Mouse (Mus musculus) kidney, adult 2 months (tissue): Measurements from ENCODE around the gene Trim25. TPM values are rescaled to one million over a fixed set of nuclear protein-coding genes. Genes with fewer than 3 reads are reported as not detected.

Experiments used
- DNase-seq: peaks from one replicate; pipeline ENCODE4 v3.0.0; 2021
- H3K27ac ChIP-seq: fragments of 200-500 bp; 2 replicates; pipeline ENCODE4 v1.5.1; 2012; ENCODE audit warnings: low read depth, low read length, control low read depth, inconsistent platforms; ENCODE audit not compliant: insufficient read depth
- H3K27me3 ChIP-seq: fragments of 200-500 bp; replicated peaks from 2 replicates; pipeline ENCODE4 v1.6.1; 2012; ENCODE audit warnings: mild to moderate bottlenecking, moderate library complexity, low read length, inconsistent platforms; ENCODE audit not compliant: control insufficient read depth, insufficient read depth
- H3K36me3 ChIP-seq: fragments of 200-500 bp; 2 replicates; pipeline ENCODE4 v1.6.1; 2012; ENCODE audit warnings: mild to moderate bottlenecking, moderate library complexity, low read length, inconsistent platforms; ENCODE audit not compliant: control insufficient read depth, insufficient read depth
- H3K4me1 ChIP-seq: fragments of 200-500 bp; 2 replicates; pipeline ENCODE4 v1.6.1; 2011; ENCODE audit warnings: low read length; ENCODE audit not compliant: control insufficient read depth, insufficient read depth
- H3K4me3 ChIP-seq: fragments of 200-500 bp; 2 replicates; pipeline ENCODE4 v1.5.1; 2011; ENCODE audit warnings: mild to moderate bottlenecking, low read depth, low read length, control low read depth; ENCODE audit not compliant: insufficient read depth
- CTCF ChIP-seq: fragments of 200-500 bp; conservative IDR thresholded peaks from 2 replicates; pipeline ENCODE4 v1.5.1; 2011; ENCODE audit warnings: low read depth, mild to moderate bottlenecking, control low read depth, low read length, moderate library complexity, mixed read lengths; ENCODE audit not compliant: insufficient read depth, insufficient read length
- POLR2A ChIP-seq: fragments of 200-500 bp; IDR thresholded peaks from one replicate; pipeline ENCODE4 v1.6.1; 2011; ENCODE audit warnings: low read depth, low read length, control low read depth
- WGBS: fragments of 180-500 bp; shearing (Covaris S2); methylation state at CpG from one replicate; pipeline ENCODE4 v1.1.7; 2018; 5-methylcytosine and 5-hydroxymethylcytosine counted together
- polyA plus RNA-seq: library from polyadenylated mRNA; depleted of rRNA; stranded (reverse); fragments of >200 nt; gene quantifications from 2 replicates; pipeline ENCODE4 v1.2.3, GENCODE M21; 2012; rRNA removed

Gene Trim25
- 27.3 and 35.0 TPM in 2 replicates for polyA plus RNA-seq

DNA sequence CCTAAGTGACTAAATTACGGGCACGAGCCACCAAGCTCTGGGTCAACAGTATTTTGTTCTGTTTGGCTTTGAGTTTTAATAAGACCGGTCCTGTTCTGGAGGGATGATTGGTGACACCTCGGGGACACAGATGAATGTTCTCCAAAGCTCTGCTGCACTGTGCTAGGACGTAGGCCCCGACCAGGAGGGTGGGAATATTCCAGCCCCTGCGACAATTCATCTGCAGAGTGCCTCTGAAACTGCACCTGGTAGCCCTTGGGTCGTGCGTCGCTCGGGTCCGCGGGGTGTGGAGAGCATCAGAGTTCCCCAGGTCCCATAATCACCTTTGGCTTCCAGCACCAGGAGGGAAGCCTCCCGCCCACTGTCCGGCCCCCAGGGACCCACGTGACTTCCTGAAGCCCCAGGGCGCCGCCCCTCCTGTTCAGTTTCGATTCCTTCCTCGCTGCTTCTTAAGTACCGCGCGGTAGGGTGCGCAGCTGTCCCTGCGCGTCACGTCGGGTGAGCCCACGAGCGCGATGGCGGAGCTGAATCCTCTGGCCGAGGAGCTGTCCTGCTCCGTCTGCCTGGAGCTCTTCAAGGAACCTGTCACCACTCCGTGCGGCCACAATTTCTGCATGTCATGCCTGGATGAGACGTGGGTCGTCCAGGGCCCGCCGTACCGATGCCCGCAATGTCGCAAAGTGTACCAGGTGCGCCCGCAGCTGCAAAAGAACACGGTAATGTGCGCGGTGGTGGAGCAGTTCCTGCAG lies at the start of gene Trim25:
Gene Trim25, plus strand, starts transcription at position 403 of the 749 bp plus-strand sequence.
- peaks cover 14% of the 10 kb centered on the region for H3K4me1 ChIP-seq
- 2% methylated on average over 48 of the region's 48 CpGs for WGBS
- H3K27me3 ChIP-seq = no peaks in the 10 kb centered on the region
- H3K4me3 ChIP-seq = peak within 1 kb of the TSS; percentile 82
- DNase-seq = peak; percentile 98
- peak within 1 kb of the TSS; percentile 75 for H3K27ac ChIP-seq
- peak; percentile 96 for TF ChIP-seq POLR2A
- 0 out of 2 replicates have a peak, but pooled peaks have one; percentile 13 for TF ChIP-seq CTCF
- H3K36me3 ChIP-seq = no peaks in the 10 kb centered on the region

DNA sequence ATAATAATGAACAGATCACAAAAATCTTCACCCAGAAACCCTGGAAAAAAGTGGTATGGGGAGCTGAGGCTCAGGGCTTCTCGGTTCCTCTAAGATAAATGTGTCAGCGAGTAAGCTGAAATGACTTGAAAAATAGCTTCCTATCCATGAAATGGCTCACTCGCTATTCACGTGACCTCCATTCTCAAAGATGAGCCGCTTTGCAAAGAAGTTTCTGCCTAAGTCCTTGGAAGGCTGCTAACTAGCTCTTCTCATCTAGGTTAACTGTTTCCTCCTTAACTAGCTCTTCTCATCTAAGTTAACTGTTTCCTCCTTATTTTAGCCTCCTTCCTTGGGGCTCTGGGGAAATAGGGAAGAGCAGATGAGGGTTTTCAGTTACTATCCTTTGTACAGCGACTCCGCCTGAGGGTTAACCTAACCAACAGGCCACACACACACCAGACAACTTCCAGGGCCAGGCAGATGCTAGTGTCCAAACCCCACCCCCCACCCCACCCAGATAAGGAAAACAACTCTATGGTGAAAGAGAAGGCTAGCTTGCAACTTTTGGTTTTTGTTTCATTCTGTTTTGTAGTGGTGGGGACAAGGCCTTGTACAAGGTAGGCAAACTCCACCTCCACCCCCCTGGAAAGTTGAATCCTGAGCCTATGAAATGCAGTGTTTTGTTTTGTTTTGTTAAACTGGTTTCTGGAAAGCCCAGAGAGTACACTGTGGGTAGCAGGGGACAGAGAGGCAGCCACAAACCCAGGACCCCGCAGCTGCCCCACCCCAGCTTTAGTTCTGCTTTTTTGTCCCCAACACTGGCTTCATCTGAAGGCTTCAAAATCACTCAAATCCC lies 49.2 kb upstream of the Trim25 start:
- no peak for DNase-seq
- Histone ChIP-seq H3K4me1 (peaks cover 3% of the 10 kb centered on the region; the same call in 1 of the 2 replicates), H3K36me3 (no peaks in the 10 kb centered on the region; the same call in 1 of the 2 replicates), H3K4me3 (no peak overlapping the region), H3K27ac (no peak overlapping the region), H3K27me3 (no peaks in the 10 kb centered on the region)
- 82% methylated on average over 8 of the region's 8 CpGs for WGBS
- TF ChIP-seq CTCF = no peak
- TF ChIP-seq POLR2A = no peak

DNA sequence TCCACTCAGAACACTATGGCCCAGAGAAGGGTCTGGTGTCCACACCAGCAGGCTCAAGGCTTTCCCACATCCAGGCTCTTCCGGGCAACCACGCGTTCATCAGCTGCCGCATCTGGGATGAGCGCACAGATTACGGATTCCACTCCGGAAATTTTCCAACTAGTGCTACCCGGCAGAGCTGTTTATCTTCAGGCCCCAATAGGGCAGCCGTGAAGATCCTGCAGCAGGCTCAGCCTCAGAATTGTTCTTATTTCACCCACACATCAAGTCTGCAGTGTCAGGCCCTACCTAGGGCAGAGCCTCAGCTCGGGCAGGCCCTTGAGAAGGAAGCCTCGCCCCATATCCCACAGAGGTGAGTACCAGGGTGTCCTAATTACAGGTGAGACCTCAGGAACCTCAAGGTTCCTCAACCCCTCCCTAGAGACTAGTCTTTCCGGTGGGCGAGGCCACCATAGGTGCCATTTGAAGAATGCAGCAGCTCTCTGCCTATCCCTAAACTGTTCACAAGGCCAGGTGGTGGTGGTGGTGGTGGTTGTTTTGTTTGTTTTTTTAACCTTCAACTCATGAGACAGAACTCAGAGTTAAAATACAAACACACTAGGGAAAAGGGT lies 48.4 kb upstream of the Trim25 start:
- no peak for DNase-seq
- Histone ChIP-seq H3K36me3 (no peaks in the 10 kb centered on the region; the same call in 1 of the 2 replicates), H3K27me3 (no peaks in the 10 kb centered on the region), H3K27ac (no peak overlapping the region), H3K4me3 (no peak overlapping the region), H3K4me1 (peaks cover 3% of the 10 kb centered on the region; the same call in 1 of the 2 replicates)
- TF ChIP-seq CTCF = no peak
- no peak for TF ChIP-seq POLR2A
- 85% methylated on average over 13 of the region's 13 CpGs for WGBS

DNA sequence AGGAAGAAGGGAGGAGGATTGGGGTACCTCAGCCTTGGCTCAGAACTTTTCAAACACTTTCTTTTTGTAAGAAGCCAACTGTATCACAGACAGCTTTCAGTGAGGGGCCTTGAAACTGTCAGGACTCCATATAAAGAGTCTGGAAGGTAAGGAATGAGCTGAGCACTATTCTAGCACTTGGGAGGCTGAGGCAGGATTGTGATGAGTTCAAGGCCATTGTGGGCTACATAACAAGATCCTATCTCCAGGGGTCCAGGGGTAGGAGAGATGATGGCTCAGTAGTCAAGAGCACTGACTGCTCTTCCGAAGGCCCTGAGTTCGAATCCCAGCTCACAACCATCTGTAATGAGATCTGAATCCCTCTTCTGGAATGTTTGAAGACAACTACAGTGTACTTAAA lies 47.6 kb upstream of the Trim25 start:
- DNase-seq = no peak
- H3K27ac ChIP-seq = no peak overlapping the region
- no peak for TF ChIP-seq POLR2A
- no peak for TF ChIP-seq CTCF
- WGBS = 94% methylated on average over 2 of the region's 2 CpGs
- no peaks in the 10 kb centered on the region for H3K27me3 ChIP-seq
- H3K36me3 ChIP-seq = no peaks in the 10 kb centered on the region; the same call in 1 of the 2 replicates
- H3K4me1 ChIP-seq = peaks cover 3% of the 10 kb centered on the region; the same call in 1 of the 2 replicates
- H3K4me3 ChIP-seq = no peak overlapping the region

DNA sequence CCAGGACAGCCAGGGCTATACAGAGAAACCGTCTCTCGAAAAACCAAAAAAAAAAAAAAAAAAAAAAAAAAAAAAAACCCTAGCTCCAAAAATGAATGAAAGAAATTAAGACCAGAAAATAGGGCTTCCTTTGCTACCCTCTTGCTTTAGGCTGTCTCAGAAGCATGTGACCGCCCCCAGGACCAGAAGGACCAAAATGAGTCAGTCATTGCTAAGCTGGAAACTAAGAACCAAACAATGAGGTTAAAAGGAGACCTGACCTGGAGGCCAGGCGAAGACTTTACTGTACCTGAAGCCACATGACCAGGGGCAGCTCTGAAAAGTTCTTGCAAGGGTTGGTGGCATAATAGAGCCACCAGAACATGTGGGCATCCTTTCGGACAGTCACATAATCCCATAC lies 47.1 kb upstream of the Trim25 start:
- WGBS = 85% methylated on average over 5 of the region's 5 CpGs
- TF ChIP-seq POLR2A (no peak), CTCF (no peak)

DNA sequence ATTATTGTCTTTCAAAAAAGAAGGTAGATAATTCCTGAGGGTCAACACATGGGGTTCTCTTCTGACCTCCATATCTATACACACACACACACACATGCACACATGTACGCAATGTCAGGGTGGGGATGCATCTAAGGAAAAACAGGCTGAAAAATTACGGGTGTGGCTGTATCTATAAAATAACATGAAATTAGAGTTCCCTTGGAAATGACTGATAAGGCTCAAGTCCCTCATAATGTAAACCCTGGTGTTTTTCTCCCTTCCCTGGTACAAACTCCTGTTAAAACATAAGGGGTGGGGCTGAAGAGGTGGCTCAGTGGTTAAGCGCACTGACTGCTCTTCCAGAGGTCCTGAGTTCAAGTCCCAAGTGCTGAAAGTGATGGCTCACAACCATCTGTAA lies 45.6 kb upstream of the Trim25 start:
- Histone ChIP-seq H3K4me1 (peaks cover 3% of the 10 kb centered on the region; the same call in 1 of the 2 replicates), H3K4me3 (no peak overlapping the region), H3K27me3 (no peaks in the 10 kb centered on the region), H3K36me3 (no peaks in the 10 kb centered on the region; the same call in 1 of the 2 replicates), H3K27ac (no peak overlapping the region)
- 86% methylated on average over 3 of the region's 3 CpGs for WGBS
- no peak for DNase-seq
- no peak for TF ChIP-seq CTCF
- TF ChIP-seq POLR2A = no peak

More for the DNA sequence above, 47.1 kb upstream of the Trim25 start:
- Histone ChIP-seq H3K27me3 (no peaks in the 10 kb centered on the region), H3K4me1 (peaks cover 3% of the 10 kb centered on the region; the same call in 1 of the 2 replicates), H3K4me3 (no peak overlapping the region), H3K36me3 (no peaks in the 10 kb centered on the region; the same call in 1 of the 2 replicates), H3K27ac (no peak overlapping the region)
- no peak for DNase-seq
